Mouse (Mus musculus): ENCODE data around the gene Adnp. TPM values are rescaled to one million over a fixed set of nuclear protein-coding genes. Genes with fewer than 3 reads are reported as not detected.

The Adnp gene
- polyA plus RNA-seq (2015; fragmentation: Nextera tagmentation; extraction: Ambion mirVana), result 0.88 and 1.0 TPM in 2 replicates

GRCm38 (mm10) chr2:168206725-168207644 lies at the start of gene Adnp:
Adnp (minus strand) TSS chr2:168207112.
- under 1% methylated on average over 64 of the region's 89 CpGs for WGBS
- ATAC-seq, result peak; percentile 92
- peak within 1 kb of the TSS; percentile 98 for H3K27ac ChIP-seq (ENCODE audit: low read length)

GRCm38 (mm10) chr2:168256506-168256905 lies 49.6 kb upstream of the Adnp start:
- H3K27me3 ChIP-seq (replicated peaks; ENCODE audit: control insufficient read depth, insufficient read depth, low read length), result no peaks in the 10 kb centered on the region
- H3K4me3 ChIP-seq (ENCODE audit: low read length), result no peak overlapping the region
- no peak overlapping the region for H3K27ac ChIP-seq (ENCODE audit: low read length)
- no peaks in the 10 kb centered on the region for H3K4me1 ChIP-seq (ENCODE audit: control insufficient read depth, insufficient read depth, low read length)
- no peak overlapping the region for H3K4me2 ChIP-seq (ENCODE audit: low read depth, low read length)
- 48% methylated on average over 3 of the region's 3 CpGs for WGBS
- no peaks in the 10 kb centered on the region for H3K36me3 ChIP-seq (ENCODE audit: control insufficient read depth, insufficient read depth, low read length)
- H3K9me3 ChIP-seq (ENCODE audit: control insufficient read depth, low read length), result no peaks in the 10 kb centered on the region
- H3K9ac ChIP-seq (ENCODE audit: low read depth, low read length), result no peak overlapping the region
- ATAC-seq, result no peak

More at GRCm38 (mm10) chr2:168206725-168207644, at the start of gene Adnp:
- Histone ChIP-seq H3K9me3 (ENCODE audit: control insufficient read depth, low read length) (no peaks in the 10 kb centered on the region), H3K4me2 (ENCODE audit: low read depth, low read length) (peak within 1 kb of the TSS; percentile 88), H3K4me3 (ENCODE audit: low read length) (peak within 1 kb of the TSS; percentile 98), H3K4me1 (ENCODE audit: control insufficient read depth, insufficient read depth, low read length) (peaks cover 13% of the 10 kb centered on the region), H3K27me3 (replicated peaks; ENCODE audit: control insufficient read depth, insufficient read depth, low read length) (no peaks in the 10 kb centered on the region), H3K36me3 (ENCODE audit: control insufficient read depth, insufficient read depth, low read length) (peaks cover 10% of the 10 kb centered on the region), H3K9ac (ENCODE audit: low read depth, low read length) (peak within 1 kb of the TSS; percentile 100)

DNA sequence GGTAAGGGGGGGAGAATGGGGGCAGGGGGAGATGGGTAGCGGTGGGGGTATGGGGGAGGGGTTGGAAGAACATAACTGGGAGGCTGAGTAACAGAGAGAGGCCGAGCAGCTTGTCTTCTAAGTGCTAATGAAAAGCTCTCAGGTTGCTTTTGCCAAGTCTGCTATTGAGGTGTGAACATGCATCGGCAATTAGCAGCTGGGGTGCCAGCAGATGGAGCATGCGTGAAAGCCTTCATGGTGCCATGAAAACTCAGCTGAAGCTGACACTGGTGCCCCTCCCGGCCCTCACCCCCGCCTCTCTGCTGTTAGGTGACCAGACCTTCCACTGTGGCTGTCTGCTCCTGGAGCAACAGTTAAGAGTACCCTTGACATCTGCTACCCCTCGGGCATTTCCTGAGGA lies 46.9 kb upstream of the Adnp start:
- H3K27me3 ChIP-seq (replicated peaks; ENCODE audit: control insufficient read depth, insufficient read depth, low read length), result no peaks in the 10 kb centered on the region
- H3K9ac ChIP-seq (ENCODE audit: low read depth, low read length), result no peak overlapping the region
- no peaks in the 10 kb centered on the region for H3K9me3 ChIP-seq (ENCODE audit: control insufficient read depth, low read length)
- no peak for ATAC-seq
- no peak overlapping the region for H3K27ac ChIP-seq (ENCODE audit: low read length)
- H3K4me2 ChIP-seq (ENCODE audit: low read depth, low read length), result no peak overlapping the region
- no peak overlapping the region for H3K4me3 ChIP-seq (ENCODE audit: low read length)
- no peaks in the 10 kb centered on the region for H3K36me3 ChIP-seq (ENCODE audit: control insufficient read depth, insufficient read depth, low read length)
- 50% methylated on average over 7 of the region's 7 CpGs for WGBS
- H3K4me1 ChIP-seq (ENCODE audit: control insufficient read depth, insufficient read depth, low read length), result no peaks in the 10 kb centered on the region

DNA sequence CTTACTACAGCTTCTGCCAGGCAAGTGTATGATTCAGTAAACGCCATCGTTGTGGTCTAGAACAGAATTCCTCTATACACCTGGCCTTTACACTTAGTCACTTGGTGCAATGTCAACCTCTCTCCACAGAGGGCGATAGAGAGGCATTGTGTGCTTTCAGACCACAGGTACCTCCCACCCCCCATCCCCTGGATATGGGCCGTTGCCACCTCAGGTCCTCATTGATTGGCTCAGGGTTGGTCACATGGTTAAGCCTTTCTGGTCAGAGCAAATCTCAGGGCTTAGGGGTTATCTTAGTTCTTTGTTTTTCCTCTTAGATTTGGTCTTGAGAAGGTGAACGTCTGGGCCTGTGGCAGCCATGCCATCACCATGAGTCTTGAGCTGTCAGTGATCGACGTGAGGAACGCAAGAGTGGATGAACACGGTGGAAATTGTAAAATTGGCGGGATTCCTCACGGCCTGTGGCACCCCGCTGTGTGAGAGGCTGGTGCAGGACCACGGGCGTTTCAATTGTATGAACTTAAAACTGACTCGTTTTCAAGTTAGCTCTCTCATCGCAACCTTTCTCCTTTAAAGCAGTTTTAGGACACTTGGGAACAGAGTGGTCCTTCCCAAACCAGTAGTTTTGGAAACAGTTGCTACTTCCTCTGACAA lies 45.9 kb upstream of the Adnp start:
- 16% methylated on average over 16 of the region's 16 CpGs for WGBS
- Histone ChIP-seq H3K9ac (ENCODE audit: low read depth, low read length) (no peak overlapping the region), H3K27ac (ENCODE audit: low read length) (no peak overlapping the region), H3K36me3 (ENCODE audit: control insufficient read depth, insufficient read depth, low read length) (no peaks in the 10 kb centered on the region), H3K4me3 (ENCODE audit: low read length) (no peak overlapping the region), H3K9me3 (ENCODE audit: control insufficient read depth, low read length) (no peaks in the 10 kb centered on the region), H3K4me2 (ENCODE audit: low read depth, low read length) (no peak overlapping the region), H3K27me3 (replicated peaks; ENCODE audit: control insufficient read depth, insufficient read depth, low read length) (no peaks in the 10 kb centered on the region), H3K4me1 (ENCODE audit: control insufficient read depth, insufficient read depth, low read length) (no peaks in the 10 kb centered on the region)
- no peak for ATAC-seq

- 18% methylated on average over 8 of the region's 8 CpGs for WGBS
- Histone ChIP-seq H3K36me3 (ENCODE audit: control insufficient read depth, insufficient read depth, low read length) (no peaks in the 10 kb centered on the region), H3K4me2 (ENCODE audit: low read depth, low read length) (no peak overlapping the region), H3K9ac (ENCODE audit: low read depth, low read length) (no peak overlapping the region), H3K4me1 (ENCODE audit: control insufficient read depth, insufficient read depth, low read length) (no peaks in the 10 kb centered on the region), H3K27me3 (replicated peaks; ENCODE audit: control insufficient read depth, insufficient read depth, low read length) (no peaks in the 10 kb centered on the region), H3K4me3 (ENCODE audit: low read length) (no peak overlapping the region), H3K27ac (ENCODE audit: low read length) (no peak overlapping the region), H3K9me3 (ENCODE audit: control insufficient read depth, low read length) (no peaks in the 10 kb centered on the region)
- ATAC-seq, result peak; percentile 70
Measured at GRCm38 (mm10) chr2:168250270-168250669, 43.4 kb upstream of the Adnp start.

DNA sequence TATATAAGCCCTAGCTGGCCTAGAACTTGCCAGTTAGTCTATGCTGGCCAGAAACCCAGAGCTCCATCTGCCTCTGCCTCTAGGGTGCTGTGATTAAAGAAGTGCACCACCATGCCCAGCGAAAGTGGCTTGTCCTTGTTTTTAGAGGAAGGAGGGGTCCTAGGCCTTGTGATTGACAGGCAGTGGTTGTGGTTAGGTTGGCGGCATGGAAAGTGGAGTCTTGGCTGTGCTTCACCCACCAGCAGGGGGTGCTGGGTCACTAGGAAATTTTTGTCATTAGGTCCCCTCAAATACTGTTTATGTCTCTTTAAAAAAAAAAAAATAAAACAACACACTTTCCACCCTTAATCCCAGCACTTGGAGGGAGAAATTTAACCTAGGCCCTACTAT lies 41.9 kb upstream of the Adnp start:
- no peak overlapping the region for H3K4me2 ChIP-seq (ENCODE audit: low read depth, low read length)
- no peaks in the 10 kb centered on the region for H3K27me3 ChIP-seq (replicated peaks; ENCODE audit: control insufficient read depth, insufficient read depth, low read length)
- no peaks in the 10 kb centered on the region for H3K4me1 ChIP-seq (ENCODE audit: control insufficient read depth, insufficient read depth, low read length)
- WGBS, result 41% methylated on average over 2 of the region's 2 CpGs
- H3K9ac ChIP-seq (ENCODE audit: low read depth, low read length), result no peak overlapping the region
- no peak overlapping the region for H3K27ac ChIP-seq (ENCODE audit: low read length)
- no peak for ATAC-seq
- no peaks in the 10 kb centered on the region for H3K36me3 ChIP-seq (ENCODE audit: control insufficient read depth, insufficient read depth, low read length)
- H3K9me3 ChIP-seq (ENCODE audit: control insufficient read depth, low read length), result no peaks in the 10 kb centered on the region
- H3K4me3 ChIP-seq (ENCODE audit: low read length), result no peak overlapping the region

DNA sequence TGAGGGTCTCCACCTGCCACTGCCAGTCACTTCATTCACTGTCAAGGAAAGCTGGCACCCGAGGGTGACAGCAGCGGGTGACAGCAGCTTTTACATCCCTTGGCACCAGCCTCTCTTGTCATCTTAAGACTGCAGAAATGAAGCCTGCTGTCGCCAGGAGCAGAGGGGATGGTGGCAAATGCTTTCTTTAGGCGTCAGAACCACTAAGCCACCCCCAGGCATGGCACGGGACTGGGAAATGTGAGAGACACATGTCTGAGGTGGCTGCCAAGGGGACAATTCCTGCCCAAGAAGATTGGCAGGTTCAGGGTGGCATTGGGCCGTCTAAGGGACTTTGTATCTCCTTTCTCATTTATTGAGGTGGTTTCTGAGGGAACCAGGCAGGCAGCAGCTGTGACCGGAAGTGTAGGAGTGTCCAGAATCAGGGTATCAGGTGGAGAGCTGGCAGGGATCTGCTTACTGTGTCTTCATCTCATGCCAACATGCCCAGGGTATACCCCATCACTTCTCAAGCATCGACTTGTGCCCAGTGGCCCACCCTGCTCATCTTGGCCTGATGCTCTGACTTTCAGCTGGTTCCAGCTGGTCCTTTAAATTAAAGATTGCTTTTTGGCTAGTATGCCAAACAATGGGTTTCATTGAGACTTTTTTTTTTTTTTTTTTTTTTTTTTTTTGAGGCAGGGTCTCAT lies 41.4 kb upstream of the Adnp start:
- Histone ChIP-seq H3K4me3 (ENCODE audit: low read length) (no peak overlapping the region), H3K27ac (ENCODE audit: low read length) (no peak overlapping the region), H3K27me3 (replicated peaks; ENCODE audit: control insufficient read depth, insufficient read depth, low read length) (no peaks in the 10 kb centered on the region), H3K4me1 (ENCODE audit: control insufficient read depth, insufficient read depth, low read length) (no peaks in the 10 kb centered on the region), H3K9me3 (ENCODE audit: control insufficient read depth, low read length) (no peaks in the 10 kb centered on the region), H3K4me2 (ENCODE audit: low read depth, low read length) (no peak overlapping the region), H3K9ac (ENCODE audit: low read depth, low read length) (no peak overlapping the region), H3K36me3 (ENCODE audit: control insufficient read depth, insufficient read depth, low read length) (no peaks in the 10 kb centered on the region)
- ATAC-seq, result no peak
- WGBS, result 79% methylated on average over 8 of the region's 8 CpGs

GRCm38 (mm10) chr2:168245571-168245970 lies 38.7 kb upstream of the Adnp start:
- no peaks in the 10 kb centered on the region for H3K9me3 ChIP-seq (ENCODE audit: control insufficient read depth, low read length)
- no peaks in the 10 kb centered on the region for H3K36me3 ChIP-seq (ENCODE audit: control insufficient read depth, insufficient read depth, low read length)
- H3K4me3 ChIP-seq (ENCODE audit: low read length), result no peak overlapping the region
- no peak overlapping the region for H3K4me2 ChIP-seq (ENCODE audit: low read depth, low read length)
- no peak overlapping the region for H3K9ac ChIP-seq (ENCODE audit: low read depth, low read length)
- no peaks in the 10 kb centered on the region for H3K4me1 ChIP-seq (ENCODE audit: control insufficient read depth, insufficient read depth, low read length)
- H3K27ac ChIP-seq (ENCODE audit: low read length), result no peak overlapping the region
- 40% methylated on average over 8 of the region's 8 CpGs for WGBS
- no peaks in the 10 kb centered on the region for H3K27me3 ChIP-seq (replicated peaks; ENCODE audit: control insufficient read depth, insufficient read depth, low read length)
- no peak for ATAC-seq

DNA sequence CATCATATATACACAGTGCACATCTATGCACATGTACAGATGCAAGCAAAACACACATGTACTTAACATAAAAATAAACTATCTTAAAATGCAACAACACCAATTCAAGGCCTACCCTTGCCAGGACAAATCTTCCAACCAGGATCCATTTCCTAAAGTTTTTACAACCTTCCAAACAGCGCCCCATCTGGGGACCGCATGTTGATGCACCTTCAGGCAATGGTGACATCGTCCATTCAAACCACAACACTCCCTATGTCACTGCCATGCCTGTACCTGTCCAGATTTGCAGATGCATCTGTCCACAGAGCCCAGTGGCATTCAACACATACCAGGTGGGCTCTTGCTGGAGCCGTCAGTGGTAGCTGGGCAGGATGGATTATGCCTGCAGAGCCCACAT lies 36.4 kb upstream of the Adnp start:
- Histone ChIP-seq H3K27ac (ENCODE audit: low read length) (no peak overlapping the region), H3K9me3 (ENCODE audit: control insufficient read depth, low read length) (no peaks in the 10 kb centered on the region), H3K9ac (ENCODE audit: low read depth, low read length) (no peak overlapping the region), H3K4me1 (ENCODE audit: control insufficient read depth, insufficient read depth, low read length) (no peaks in the 10 kb centered on the region), H3K27me3 (replicated peaks; ENCODE audit: control insufficient read depth, insufficient read depth, low read length) (no peaks in the 10 kb centered on the region), H3K4me2 (ENCODE audit: low read depth, low read length) (no peak overlapping the region), H3K36me3 (ENCODE audit: control insufficient read depth, insufficient read depth, low read length) (no peaks in the 10 kb centered on the region), H3K4me3 (ENCODE audit: low read length) (no peak overlapping the region)
- no peak for ATAC-seq
- 81% methylated on average over 4 of the region's 4 CpGs for WGBS

All from intestine, embryonic 16.5 days (tissue).